Comparison of ENCODE assay signal across 27 mouse cellular contexts in the genomic region with DNA sequence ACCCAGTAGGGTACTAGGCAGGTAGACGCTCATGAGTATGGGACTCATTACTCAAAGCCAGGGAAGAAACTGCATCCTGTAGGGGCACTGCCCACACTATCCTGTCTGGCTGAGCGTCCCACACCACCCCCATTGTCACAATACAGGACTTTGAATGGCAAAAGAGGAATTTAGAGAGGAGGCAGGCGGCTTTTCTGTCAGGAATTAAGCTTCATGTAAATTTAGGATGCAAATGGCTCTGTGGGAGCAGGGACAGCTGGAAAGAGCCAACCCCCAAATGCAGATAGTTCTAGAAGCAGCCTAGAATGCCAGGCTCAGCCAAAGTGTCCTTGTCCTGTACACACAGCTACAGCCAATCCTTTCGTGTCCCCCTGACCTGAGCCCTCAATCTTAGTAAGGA. TPM values are rescaled to one million over a fixed set of nuclear protein-coding genes. Genes with fewer than 3 reads are reported as not detected.
DNase-seq lines count a peak whose midpoint lies in the region; TF ChIP-seq lines count a peak whose summit lies in the region.
"Had no signal": no experiment of that assay in that cellular context is flagged by ENCODE, and none has a peak within 500 bp of the region (broad histone marks: within the 10 kb centered on the region; RNA-seq: fewer than 3 reads in every experiment).

No protein-coding gene starts in this region.

- H3K9me3 ChIP-seq in heart, embryonic 10.5 days = no peaks in the 10 kb centered on the region
- H3K9me3 ChIP-seq: intestine, embryonic 15.5 days; liver, embryonic 12.5 days; neural tube, embryonic 12.5 days had no signal

- WGBS in heart, embryonic 10.5 days = 63% methylated on average over 4 of the region's 4 CpGs

- 0 out of 2 replicates have a peak overlapping the region, but pooled peaks have one; percentile 25 for H3K27ac ChIP-seq in heart, embryonic 10.5 days
- H3K27ac ChIP-seq in left cerebral cortex, adult 2 months = 0 out of 2 replicates have a peak overlapping the region, but pooled peaks have one; percentile 15
- H3K27ac ChIP-seq: gastrocnemius, adult 2 months; hindbrain, postnatal 0 days; intestine, embryonic 15.5 days; liver, embryonic 12.5 days; neural tube, embryonic 12.5 days; stomach, postnatal 0 days had no signal

- H3K36me3 ChIP-seq in heart, embryonic 10.5 days = no peaks in the 10 kb centered on the region
- H3K36me3 ChIP-seq: intestine, embryonic 15.5 days; liver, embryonic 12.5 days; neural tube, embryonic 12.5 days had no signal

- no peak overlapping the region for H3K4me3 ChIP-seq in heart, embryonic 10.5 days
- no peak overlapping the region for H3K4me3 ChIP-seq in left cerebral cortex, adult 2 months
- H3K4me3 ChIP-seq: erythroblast, embryonic 14.5 days; gastrocnemius, adult 2 months; intestine, embryonic 15.5 days; liver, embryonic 12.5 days; myocyte; neural tube, embryonic 12.5 days had no signal

- intact Hi-C loops in left cerebral cortex, adult 2 months (cut with DNase I) = no loop called here
- intact Hi-C loops in gastrocnemius, postnatal 14 days (cut with DNase I; ENCODE audit: low total_unique reads) = no loop called here

- no peaks in the 10 kb centered on the region for H3K27me3 ChIP-seq in heart, embryonic 10.5 days (ENCODE audit: insufficient read depth, poor library complexity, severe bottlenecking)
- H3K27me3 ChIP-seq: intestine, embryonic 15.5 days; neural tube, embryonic 12.5 days had no signal

- DNase-seq in heart, embryonic 10.5 days (ENCODE audit: low spot score) = no peak
- no peak for DNase-seq in heart, postnatal 4 days
- DNase-seq in left cerebral cortex, adult 2 months (ENCODE audit: extremely low spot score in 1 of 2, low spot score in 2 of 2) = peak in 1 of 2 experiments; percentile 43
- no peak for DNase-seq in left cerebral cortex, adult 11 months (ENCODE audit: low spot score)
- DNase-seq in ES-CJ7 (ENCODE audit: low read depth, low spot score) = peak; percentile 36
- DNase-seq in telencephalon, adult 2 months (ENCODE audit: low read depth, low spot score) = peak; percentile 63
- DNase-seq in gastrocnemius, postnatal 14 days = no peak
- DNase-seq: adrenal gland, adult 2 months; adrenal gland, postnatal 36 days; cerebellum, adult 2 months; cerebellum, postnatal 14 days; forebrain, postnatal 0 days; gastrocnemius, adult 2 months; heart, postnatal 14 days; kidney, adult 2 months; kidney, postnatal 36 days; liver, postnatal 0 days; lung, postnatal 36 days; thymus, adult 2 months; thymus, postnatal 36 days had no signal

- TF ChIP-seq CTCF in left cerebral cortex, adult 2 months (IDR thresholded peaks at IDR 0.05) = no peak; the same call in 1 of the 2 replicates

- H3K4me1 ChIP-seq in heart, embryonic 10.5 days = peaks cover 28% of the 10 kb centered on the region
- H3K4me1 ChIP-seq: liver, embryonic 12.5 days; neural tube, embryonic 12.5 days had no signal

RNA-seq across cellular contexts. Expression of a gene that starts 45.6 kb away (rescaled TPM):
- 738 and 942 TPM in 2 replicates for polyA plus RNA-seq in heart, embryonic 10.5 days (2016; fragmentation: Nextera tagmentation; extraction: Ambion mirVana)
- total RNA-seq in heart, postnatal 4 days (2021) = 100 to 1,000 TPM; 289 to 299 TPM
- 1,000 to 10,000 TPM; 2,083 to 2,187 TPM for total RNA-seq in left cerebral cortex, adult 2 months (2021)
- total RNA-seq in gastrocnemius, postnatal 14 days (2021) = 100 to 1,000 TPM; 175 to 251 TPM

Comparison
In these comparisons a context has a peak if more than half of its experiments do, and no peak if none do; other contexts are left out.
1. DNase-seq: peak in ES-CJ7 (single experiment) and telencephalon, adult 2 months (single experiment); none in heart, embryonic 10.5 days (single experiment), heart, postnatal 4 days (single experiment), left cerebral cortex, adult 11 months (single experiment) and gastrocnemius, postnatal 14 days (single experiment).
2. RNA of a gene that starts 45.6 kb away (total RNA-seq): 2,083 to 2,187 TPM in left cerebral cortex, adult 2 months; 289 to 299 TPM in heart, postnatal 4 days and 175 to 251 TPM in gastrocnemius, postnatal 14 days; every median in the first group is over 4 times any median in the second.